Mouse (Mus musculus) stomach, embryonic 14.5 days (tissue): ENCODE results near the gene Ly75. TPM values are rescaled to one million over a fixed set of nuclear protein-coding genes. Genes with fewer than 3 reads are reported as not detected.
A peak's percentile ranks its signal among the peaks of the same experiment; 100 is the strongest.

ENCODE experiments used
- ATAC-seq: fragments of 200-750 bp; cut with Nextera tagmentation; 2 replicates; pipeline ENCODE4 v1.8.0; 2017; ENCODE audit warnings: low read depth, moderate TSS enrichment; ENCODE audit not compliant: insufficient number of reproducible peaks, insufficient read depth, low FRiP score
- H3K27ac ChIP-seq: fragments of 300-500 bp; sonication (generic); 2 replicates; pipeline ENCODE4 v1.5.1; 2014; ENCODE audit warnings: mild to moderate bottlenecking, low read length, moderate library complexity, mixed read lengths
- H3K27me3 ChIP-seq: fragments of 300-500 bp; sonication (generic); 2 replicates; pipeline ENCODE4 v1.6.1; 2014; ENCODE audit warnings: low read length, control low read depth, mixed read lengths; ENCODE audit not compliant: control insufficient read depth, insufficient read depth
- H3K36me3 ChIP-seq: fragments of 300-500 bp; sonication (generic); 2 replicates; pipeline ENCODE4 v1.6.1; 2014; ENCODE audit warnings: mild to moderate bottlenecking, control low read depth, low read length, moderate library complexity, mixed read lengths; ENCODE audit not compliant: control insufficient read depth, insufficient read depth
- H3K4me1 ChIP-seq: fragments of 300-500 bp; sonication (generic); 2 replicates; pipeline ENCODE4 v1.6.1; 2014; ENCODE audit warnings: low read length, control low read depth, mixed read lengths; ENCODE audit not compliant: control insufficient read depth, insufficient read depth
- H3K4me2 ChIP-seq: fragments of 300-500 bp; sonication (generic); replicated peaks from 2 replicates; pipeline ENCODE4 v1.6.1; 2014; ENCODE audit warnings: low read depth, low read length, control low read depth
- H3K4me3 ChIP-seq: fragments of 300-500 bp; sonication (generic); 2 replicates; pipeline ENCODE4 v1.5.1; 2014; ENCODE audit warnings: low read depth, low read length, control low read depth
- H3K9ac ChIP-seq: fragments of 300-500 bp; sonication (generic); replicated peaks from 2 replicates; pipeline ENCODE4 v1.6.1; 2014; ENCODE audit warnings: low read depth, mild to moderate bottlenecking, control low read depth, low read length, moderate library complexity, mixed read lengths
- H3K9me3 ChIP-seq: fragments of 300-500 bp; sonication (generic); 2 replicates; pipeline ENCODE4 v1.6.1; 2016; ENCODE audit warnings: low read depth, low read length, control low read depth; ENCODE audit not compliant: control insufficient read depth
- WGBS: fragments of 180-500 bp; shearing (Covaris S2); extraction: QIAGEN DNeasy Blood & Tissue Kit; methylation state at CpG from one replicate; pipeline ENCODE4 v1.1.7; 2014; 5-methylcytosine and 5-hydroxymethylcytosine counted together
- polyA plus RNA-seq: library from polyadenylated mRNA; unstranded; fragments of >200 nt; fragmentation: Nextera tagmentation; extraction: Ambion mirVana; gene quantifications from 2 replicates; pipeline ENCODE4 v1.2.1, GENCODE M21; 2014

Gene Ly75
- polyA plus RNA-seq, 1 experiment from 2014 or later = 1.5 TPM

- no peak overlapping the region for H3K9ac ChIP-seq
- no peaks in the 10 kb centered on the region for H3K27me3 ChIP-seq
- ATAC-seq = no peak
- H3K9me3 ChIP-seq = 0 out of 2 replicates have a peak, but pooled peaks cover 2% of the 10 kb centered on the region
- H3K27ac ChIP-seq = no peak overlapping the region
- H3K4me3 ChIP-seq = no peak overlapping the region
- no peaks in the 10 kb centered on the region for H3K4me1 ChIP-seq
- 90% methylated on average over 8 of the region's 8 CpGs for WGBS
- H3K36me3 ChIP-seq = no peaks in the 10 kb centered on the region
- H3K4me2 ChIP-seq = no peak overlapping the region
Observed at GRCm38 (mm10) chr2:60285107-60285617, 97.9 kb downstream of the Ly75 start.

- Histone ChIP-seq H3K4me3 (peak within 1 kb of the TSS; percentile 47), H3K9ac (peak within 1 kb of the TSS; percentile 32), H3K4me1 (no peaks in the 10 kb centered on the region), H3K9me3 (0 out of 2 replicates have a peak, but pooled peaks cover 2% of the 10 kb centered on the region), H3K27me3 (no peaks in the 10 kb centered on the region), H3K27ac (peak within 1 kb of the TSS; percentile 56), H3K36me3 (no peaks in the 10 kb centered on the region), H3K4me2 (peak within 1 kb of the TSS; percentile 78)
- WGBS = 32% methylated on average over 4 of the region's 4 CpGs
- no peak for ATAC-seq
Observed at GRCm38 (mm10) chr2:60284467-60284821, 98.7 kb downstream of the Ly75 start, which contains the start of gene Cd302. Gene Cd302, minus strand, starts transcription at chr2:60284488.

- under 1% methylated on average over 42 of the region's 42 CpGs for WGBS
- Histone ChIP-seq H3K4me1 (no peaks in the 10 kb centered on the region), H3K27ac (peak overlapping the region; percentile 56), H3K9ac (peak overlapping the region; percentile 32), H3K36me3 (no peaks in the 10 kb centered on the region), H3K4me2 (peak overlapping the region; percentile 78), H3K27me3 (no peaks in the 10 kb centered on the region), H3K4me3 (peak overlapping the region; percentile 47), H3K9me3 (0 out of 2 replicates have a peak, but pooled peaks cover 2% of the 10 kb centered on the region)
- ATAC-seq = peak; percentile 80; the same call in 1 of the 2 replicates
Observed at GRCm38 (mm10) chr2:60283751-60284466, 99.2 kb downstream of the Ly75 start.

- WGBS = 6% methylated on average over 9 of the region's 9 CpGs
- ATAC-seq = no peak
- H3K4me3 ChIP-seq = peak overlapping the region; percentile 47
- peak overlapping the region; percentile 78 for H3K4me2 ChIP-seq
- H3K9ac ChIP-seq = no peak overlapping the region
- H3K4me1 ChIP-seq = no peaks in the 10 kb centered on the region
- 0 out of 2 replicates have a peak, but pooled peaks cover 2% of the 10 kb centered on the region for H3K9me3 ChIP-seq
- H3K27ac ChIP-seq = peak overlapping the region; percentile 56
- H3K36me3 ChIP-seq = no peaks in the 10 kb centered on the region
- H3K27me3 ChIP-seq = no peaks in the 10 kb centered on the region
Observed at GRCm38 (mm10) chr2:60283208-60283750, 99.8 kb downstream of the Ly75 start.

GRCm38 (mm10) chr2:60282625-60283024, 100.5 kb downstream of the Ly75 start:
- H3K9me3 ChIP-seq = 0 out of 2 replicates have a peak, but pooled peaks cover 2% of the 10 kb centered on the region
- no peak for ATAC-seq

GRCm38 (mm10) chr2:60278627-60279026, 104.5 kb downstream of the Ly75 start:
- 89% methylated on average over 4 of the region's 4 CpGs for WGBS
- Histone ChIP-seq H3K4me1 (no peaks in the 10 kb centered on the region), H3K27ac (no peak overlapping the region), H3K4me3 (no peak overlapping the region), H3K27me3 (no peaks in the 10 kb centered on the region), H3K4me2 (no peak overlapping the region), H3K9me3 (no peaks in the 10 kb centered on the region), H3K36me3 (peaks cover 3% of the 10 kb centered on the region; the same call in 1 of the 2 replicates), H3K9ac (no peak overlapping the region)
- ATAC-seq = no peak

More at GRCm38 (mm10) chr2:60282625-60283024, 100.5 kb downstream of the Ly75 start:
- Histone ChIP-seq H3K27ac (peak overlapping the region; percentile 39; the same call in 1 of the 2 replicates), H3K9ac (no peak overlapping the region), H3K36me3 (no peaks in the 10 kb centered on the region), H3K4me1 (no peaks in the 10 kb centered on the region), H3K4me3 (peak overlapping the region; percentile 2; the same call in 1 of the 2 replicates), H3K4me2 (peak overlapping the region; percentile 78), H3K27me3 (no peaks in the 10 kb centered on the region)
- WGBS = 75% methylated on average over 4 of the region's 4 CpGs

- no peaks in the 10 kb centered on the region for H3K27me3 ChIP-seq
- H3K9ac ChIP-seq = no peak overlapping the region
- H3K9me3 ChIP-seq = no peaks in the 10 kb centered on the region
- no peak overlapping the region for H3K4me3 ChIP-seq
- no peak for ATAC-seq
- no peak overlapping the region for H3K27ac ChIP-seq
- WGBS = 91% methylated on average over 14 of the region's 14 CpGs
- peaks cover 3% of the 10 kb centered on the region; the same call in 1 of the 2 replicates for H3K36me3 ChIP-seq
- H3K4me2 ChIP-seq = no peak overlapping the region
- H3K4me1 ChIP-seq = no peaks in the 10 kb centered on the region
Observed at GRCm38 (mm10) chr2:60269856-60270479, 113.1 kb downstream of the Ly75 start.

GRCm38 (mm10) chr2:60267567-60267966, 115.5 kb downstream of the Ly75 start:
- no peak overlapping the region for H3K27ac ChIP-seq
- H3K36me3 ChIP-seq = no peaks in the 10 kb centered on the region

More at GRCm38 (mm10) chr2:60267567-60267966, 115.5 kb downstream of the Ly75 start:
- no peaks in the 10 kb centered on the region for H3K27me3 ChIP-seq
- H3K9ac ChIP-seq = no peak overlapping the region
- no peaks in the 10 kb centered on the region for H3K9me3 ChIP-seq
- WGBS = 58% methylated on average over 1 of the region's 1 CpGs
- ATAC-seq = no peak
- no peak overlapping the region for H3K4me2 ChIP-seq
- no peaks in the 10 kb centered on the region for H3K4me1 ChIP-seq
- no peak overlapping the region for H3K4me3 ChIP-seq
